Mouse (Mus musculus): ENCODE data around the gene Asl. TPM values are rescaled to one million over a fixed set of nuclear protein-coding genes. Genes with fewer than 3 reads are reported as not detected.

Gene Asl
- total and polyA plus RNA-seq, 3 experiments, result 15.8 to 26.7 TPM; not detected in 1

- Histone ChIP-seq H3K27me3 (ENCODE audit: control insufficient read depth in 1 of 2, insufficient read depth in 2 of 2, low read length in 2 of 2) (no peaks in the 10 kb centered on the region), H3K27ac (ENCODE audit: control insufficient read depth, low read depth, low read length) (no peak overlapping the region), H3K4me1 (ENCODE audit: control insufficient read depth in 1 of 2, insufficient read depth in 2 of 2, low read length in 2 of 2) (peaks cover 0 to 9% of the 10 kb centered on the region in 2 experiments; a peak in 2 of 4 replicates), H3K9me3 (replicated peaks; ENCODE audit: insufficient read depth, low read length) (no peaks in the 10 kb centered on the region), H3K4me3 (ENCODE audit: control insufficient read depth in 1 of 2, insufficient read depth in 1 of 2, low read depth in 2 of 2, low read length in 2 of 2) (no peak overlapping the region), H3K36me3 (ENCODE audit: control insufficient read depth in 1 of 2, insufficient read depth in 2 of 2, low read length in 2 of 2) (peaks cover 0 to 7% of the 10 kb centered on the region in 2 experiments; a peak in 2 of 4 replicates), H3K9ac (ENCODE audit: control insufficient read depth, low read depth, low read length, poor library complexity, severe bottlenecking) (no peak overlapping the region), H3K79me2 (ENCODE audit: control insufficient read depth, insufficient read depth, low read length, poor library complexity) (peaks cover 22% of the 10 kb centered on the region)
- DNase-seq (ENCODE audit: low read depth, low spot score), result no peak
- TF ChIP-seq MAX (IDR thresholded peaks at IDR 0.05; ENCODE audit: low read length), result no peak
- TF ChIP-seq MEF2A (IDR thresholded peaks at IDR 0.05; ENCODE audit: extremely low read depth, insufficient replicate concordance, low read depth, low read length, poor library complexity, severe bottlenecking), result no peak
- TF ChIP-seq ZNF384 (IDR thresholded peaks at IDR 0.05; ENCODE audit: low read depth, low read length), result no peak
- TF ChIP-seq POLR2A (IDR thresholded peaks at IDR 0.05; ENCODE audit: control insufficient read depth in 1 of 2, insufficient read depth in 1 of 2, low read depth in 1 of 2, low read length in 2 of 2, poor library complexity in 1 of 2), result no peak
- TF ChIP-seq ZMIZ1 (IDR thresholded peaks at IDR 0.05; ENCODE audit: low read depth, low read length), result no peak
- no peak for TF ChIP-seq MAZ (IDR thresholded peaks at IDR 0.05; ENCODE audit: low read depth, low read length)
- TF ChIP-seq JUND (IDR thresholded peaks at IDR 0.05; ENCODE audit: low read depth, low read length), result no peak
- no peak for TF ChIP-seq ETS1 (IDR thresholded peaks at IDR 0.05; ENCODE audit: low read depth, low read length)
Observed at GRCm38 (mm10) chr5:130027134-130027533, 1.9 kb downstream of the Asl start.

- Histone ChIP-seq H3K9me3 (replicated peaks; ENCODE audit: insufficient read depth, low read length) (no peaks in the 10 kb centered on the region), H3K4me3 (ENCODE audit: control insufficient read depth in 1 of 2, insufficient read depth in 1 of 2, low read depth in 2 of 2, low read length in 2 of 2) (peak overlapping the region; percentile 87 to 94), H3K4me1 (ENCODE audit: control insufficient read depth in 1 of 2, insufficient read depth in 2 of 2, low read length in 2 of 2) (peaks cover 0 to 3% of the 10 kb centered on the region in 2 experiments; a peak in 2 of 4 replicates), H3K9ac (ENCODE audit: control insufficient read depth, low read depth, low read length, poor library complexity, severe bottlenecking) (peak overlapping the region; percentile 74), H3K27me3 (ENCODE audit: control insufficient read depth in 1 of 2, insufficient read depth in 2 of 2, low read length in 2 of 2) (no peaks in the 10 kb centered on the region), H3K27ac (ENCODE audit: control insufficient read depth, low read depth, low read length) (peak overlapping the region; percentile 41), H3K79me2 (ENCODE audit: control insufficient read depth, insufficient read depth, low read length, poor library complexity) (no peaks in the 10 kb centered on the region; the same call in 1 of the 2 replicates), H3K36me3 (ENCODE audit: control insufficient read depth in 1 of 2, insufficient read depth in 2 of 2, low read length in 2 of 2) (peaks cover 0 to 3% of the 10 kb centered on the region in 2 experiments; a peak in 1 of 4 replicates)
- no peak for TF ChIP-seq CHD2 (IDR thresholded peaks at IDR 0.05; ENCODE audit: low read length)
- peak; percentile 79 to 84 (median 80) for TF ChIP-seq CTCF (IDR thresholded peaks at IDR 0.05 in 2 of 3, conservative IDR thresholded peaks at IDR 0.05 in 1 of 3; ENCODE audit: control insufficient read depth in 1 of 3, insufficient read depth in 1 of 3, low read depth in 2 of 3, low read length in 3 of 3, poor library complexity in 1 of 3, severe bottlenecking in 1 of 3)
- TF ChIP-seq MXI1 (IDR thresholded peaks at IDR 0.05; ENCODE audit: low read depth, low read length), result 0 out of 2 replicates have a peak, but pooled peaks have one; percentile 23
- peak; percentile 71 for TF ChIP-seq GATA1 (IDR thresholded peaks at IDR 0.05; ENCODE audit: low read depth, low read length)
- no peak for TF ChIP-seq GABPA (IDR thresholded peaks at IDR 0.05; ENCODE audit: low read depth, low read length)
- TF ChIP-seq POLR2AphosphoS2 (IDR thresholded peaks at IDR 0.05; ENCODE audit: low read length), result 0 out of 2 replicates have a peak, but pooled peaks have one; percentile 29
- TF ChIP-seq ETS1 (IDR thresholded peaks at IDR 0.05; ENCODE audit: low read depth, low read length), result 0 out of 2 replicates have a peak, but pooled peaks have one; percentile 20
- peak; percentile 37; the same call in 1 of the 2 replicates for TF ChIP-seq TCF12 (IDR thresholded peaks at IDR 0.05; ENCODE audit: low read depth, low read length)
- peak; percentile 52 for TF ChIP-seq NELFE (IDR thresholded peaks at IDR 0.05; ENCODE audit: low read depth, low read length)
- TF ChIP-seq SIN3A (IDR thresholded peaks at IDR 0.05; ENCODE audit: low read length), result peak; percentile 67
- TF ChIP-seq ELF1 (IDR thresholded peaks at IDR 0.05; ENCODE audit: low read depth, low read length), result peak; percentile 65
- TF ChIP-seq TBP (IDR thresholded peaks at IDR 0.05; ENCODE audit: low read depth, low read length), result peak; percentile 39; the same call in 1 of the 2 replicates
- TF ChIP-seq POLR2A (IDR thresholded peaks at IDR 0.05; ENCODE audit: control insufficient read depth in 1 of 2, insufficient read depth in 1 of 2, low read depth in 1 of 2, low read length in 2 of 2, poor library complexity in 1 of 2), result peak; percentile 55 to 82; a peak in 3 of 4 replicates
- no peak for TF ChIP-seq JUND (IDR thresholded peaks at IDR 0.05; ENCODE audit: low read depth, low read length)
- TF ChIP-seq MYB (IDR thresholded peaks at IDR 0.05; ENCODE audit: low read depth, low read length), result no peak
- peak; percentile 62 for TF ChIP-seq SMC3 (IDR thresholded peaks at IDR 0.05; ENCODE audit: low read depth, low read length)
- peak; percentile 35; the same call in 1 of the 2 replicates for TF ChIP-seq BHLHE40 (IDR thresholded peaks at IDR 0.05; ENCODE audit: borderline replicate concordance, low read depth, low read length)
- TF ChIP-seq HCFC1 (IDR thresholded peaks at IDR 0.05; ENCODE audit: low read depth, low read length), result peak; percentile 36
- TF ChIP-seq USF1 (IDR thresholded peaks at IDR 0.05; ENCODE audit: low read depth, low read length), result no peak
- TF ChIP-seq ZC3H11A (IDR thresholded peaks at IDR 0.05; ENCODE audit: low read depth, low read length), result peak; percentile 31; the same call in 1 of the 2 replicates
- TF ChIP-seq ZNF384 (IDR thresholded peaks at IDR 0.05; ENCODE audit: low read depth, low read length), result peak; percentile 79
- TF ChIP-seq RAD21 (IDR thresholded peaks at IDR 0.05; ENCODE audit: low read depth, low read length), result peak; percentile 48
- DNase-seq (ENCODE audit: low read depth, low spot score), result peak; percentile 96
Observed at GRCm38 (mm10) chr5:130023767-130024539, 5.1 kb downstream of the Asl start.
